Mouse (Mus musculus): ENCODE data around the gene Polr2e. TPM values are rescaled to one million over a fixed set of nuclear protein-coding genes. Genes with fewer than 3 reads are reported as not detected.

The Polr2e gene
- polyA plus RNA-seq, 1 experiment from 2014 or later: 115 TPM

GRCm38 (mm10) chr10:79997034-79997760, 42.4 kb downstream of the Polr2e start:
- H3K9me3 ChIP-seq (replicated peaks): no peaks in the 10 kb centered on the region
- no peak; the same call in 1 of the 2 replicates for ATAC-seq (replicated peaks; ENCODE audit: insufficient number of reproducible peaks, insufficient read depth, low FRiP score, low read depth)
- under 1% methylated on average over 35 of the region's 35 CpGs for WGBS

DNA sequence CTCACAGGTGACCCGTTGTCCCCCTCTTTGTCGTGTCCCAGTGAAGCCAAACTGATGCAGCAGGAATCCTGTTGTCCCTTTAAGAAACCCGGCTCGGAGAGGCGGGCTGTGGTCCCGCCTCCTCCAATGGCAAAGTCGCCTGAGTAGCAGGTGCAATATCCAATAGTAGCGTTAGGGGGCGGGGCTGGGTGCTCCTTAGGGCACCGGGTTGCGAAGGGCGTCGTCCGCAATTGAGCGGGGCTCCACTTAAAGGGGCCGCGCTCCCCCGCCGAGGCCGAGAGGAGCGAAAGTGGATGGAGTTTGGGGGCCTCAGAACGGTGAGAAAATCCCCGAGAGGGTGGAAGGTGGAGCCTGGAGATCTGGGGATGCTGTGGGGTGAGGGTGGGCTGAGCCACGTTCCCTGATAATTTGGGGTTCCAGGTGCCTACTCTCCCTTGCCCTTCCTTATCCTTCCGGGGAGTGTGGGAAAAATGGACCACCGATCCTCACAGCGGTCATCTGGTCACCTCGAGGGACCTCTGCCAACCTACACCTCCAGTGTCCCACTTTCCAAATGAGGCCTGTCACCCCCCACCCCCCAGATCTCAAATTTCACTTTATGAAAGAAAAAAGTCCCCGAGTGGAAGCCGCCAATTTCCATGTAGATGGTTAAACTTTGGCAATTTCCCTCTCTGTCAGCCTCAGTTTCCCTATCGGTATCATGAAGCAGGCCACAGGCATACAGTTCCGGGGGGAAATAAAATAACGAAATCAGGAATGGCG, 43.1 kb downstream of the Polr2e start, which contains the start of gene Abca7:
Gene Abca7, plus strand, starts transcription at position 223 of the 762 bp plus-strand sequence.
- Histone ChIP-seq H3K9me3 (replicated peaks) (no peaks in the 10 kb centered on the region), H3K4me3 (peak within 1 kb of the TSS; percentile 59), H3K27ac (peak within 1 kb of the TSS; percentile 69), H3K27me3 (peaks cover 3% of the 10 kb centered on the region), H3K4me1 (replicated peaks) (peaks cover 31% of the 10 kb centered on the region), H3K36me3 (peaks cover 43% of the 10 kb centered on the region), H3K9ac (peak within 1 kb of the TSS; percentile 54), H3K4me2 (peak within 1 kb of the TSS; percentile 82)
- under 1% methylated on average over 34 of the region's 34 CpGs for WGBS
- peak; percentile 87 for ATAC-seq (replicated peaks; ENCODE audit: insufficient number of reproducible peaks, insufficient read depth, low FRiP score, low read depth)

More at GRCm38 (mm10) chr10:79997034-79997760, 42.4 kb downstream of the Polr2e start:
- H3K27ac ChIP-seq: peak overlapping the region; percentile 69
- H3K4me3 ChIP-seq: peak overlapping the region; percentile 59
- H3K36me3 ChIP-seq: peaks cover 36% of the 10 kb centered on the region
- peak overlapping the region; percentile 82 for H3K4me2 ChIP-seq
- H3K9ac ChIP-seq: peak overlapping the region; percentile 54
- H3K4me1 ChIP-seq (replicated peaks): peaks cover 29% of the 10 kb centered on the region
- H3K27me3 ChIP-seq: peaks cover 9% of the 10 kb centered on the region

- Histone ChIP-seq H3K27me3 (no peaks in the 10 kb centered on the region; the same call in 1 of the 2 replicates), H3K36me3 (peaks cover 50% of the 10 kb centered on the region), H3K9ac (no peak overlapping the region), H3K4me1 (replicated peaks) (peaks cover 38% of the 10 kb centered on the region), H3K27ac (peak overlapping the region; percentile 28; the same call in 1 of the 2 replicates), H3K9me3 (replicated peaks) (no peaks in the 10 kb centered on the region), H3K4me3 (0 out of 2 replicates have a peak overlapping the region, but pooled peaks have one; percentile 59), H3K4me2 (no peak overlapping the region)
- no peak for ATAC-seq (replicated peaks; ENCODE audit: insufficient number of reproducible peaks, insufficient read depth, low FRiP score, low read depth)
- 55% methylated on average over 1 of the region's 1 CpGs for whole genome bisulfite sequencing
Measured at GRCm38 (mm10) chr10:79995636-79996035, 44.0 kb downstream of the Polr2e start.

GRCm38 (mm10) chr10:79994397-79995115, 45.0 kb downstream of the Polr2e start:
- no peak overlapping the region for H3K9ac ChIP-seq
- H3K4me1 ChIP-seq (replicated peaks): peaks cover 47% of the 10 kb centered on the region
- no peak overlapping the region for H3K4me3 ChIP-seq
- no peak overlapping the region for H3K4me2 ChIP-seq
- 72% methylated on average over 16 of the region's 16 CpGs for WGBS
- no peak for ATAC-seq (replicated peaks; ENCODE audit: insufficient number of reproducible peaks, insufficient read depth, low FRiP score, low read depth)
- peaks cover 50% of the 10 kb centered on the region for H3K36me3 ChIP-seq
- peak overlapping the region; percentile 27; the same call in 1 of the 2 replicates for H3K27ac ChIP-seq
- no peaks in the 10 kb centered on the region for H3K9me3 ChIP-seq (replicated peaks)
- no peaks in the 10 kb centered on the region; the same call in 1 of the 2 replicates for H3K27me3 ChIP-seq

DNA sequence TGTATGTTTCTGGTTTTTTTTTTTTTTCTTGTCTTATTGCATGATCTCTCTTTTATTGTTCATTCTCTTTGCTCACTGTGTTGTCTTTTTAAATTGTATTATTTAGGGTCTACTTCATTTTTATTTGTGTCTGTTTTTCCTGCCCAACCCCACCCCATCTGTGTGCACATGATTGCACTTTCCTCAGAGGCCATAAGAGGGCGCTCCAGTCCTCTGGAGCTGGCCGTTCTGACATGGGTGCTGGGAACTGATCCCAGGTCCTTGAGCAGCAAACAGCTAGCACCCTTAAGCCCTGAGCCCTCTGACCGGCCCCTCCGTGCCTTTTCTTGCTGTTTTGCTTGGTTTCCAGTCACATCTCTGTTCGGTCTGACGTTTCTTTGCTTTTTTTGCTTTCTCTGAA, 48.0 kb downstream of the Polr2e start:
- 84% methylated on average over 6 of the region's 6 CpGs for WGBS

DNA sequence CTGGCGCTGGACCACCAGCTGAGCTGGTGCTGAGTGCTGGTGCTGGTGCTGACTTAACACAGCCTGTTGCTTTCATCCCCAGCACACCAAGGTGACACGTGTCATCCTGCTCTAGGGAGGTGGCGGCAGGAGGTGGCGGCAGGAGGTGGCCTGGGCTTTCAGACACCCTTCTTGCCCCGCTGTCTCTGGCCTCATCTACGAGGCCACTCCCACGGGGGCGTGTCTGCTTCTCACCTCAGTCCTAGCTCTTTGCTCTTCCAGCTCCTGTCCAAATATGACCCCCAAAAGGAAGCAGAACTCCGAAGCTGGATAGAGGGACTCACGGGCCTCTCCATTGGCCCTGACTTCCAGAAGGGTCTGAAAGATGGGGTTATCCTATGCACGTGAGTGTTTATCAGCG, 48.5 kb downstream of the Polr2e start:
- peaks cover 56% of the 10 kb centered on the region for H3K4me1 ChIP-seq (replicated peaks)
- 78% methylated on average over 12 of the region's 12 CpGs for WGBS
- no peak for ATAC-seq (replicated peaks; ENCODE audit: insufficient number of reproducible peaks, insufficient read depth, low FRiP score, low read depth)
- H3K9me3 ChIP-seq (replicated peaks): no peaks in the 10 kb centered on the region
- H3K4me3 ChIP-seq: peak overlapping the region; percentile 16
- H3K27ac ChIP-seq: 0 out of 2 replicates have a peak overlapping the region, but pooled peaks have one; percentile 19
- H3K36me3 ChIP-seq: peaks cover 50% of the 10 kb centered on the region
- H3K9ac ChIP-seq: no peak overlapping the region
- H3K4me2 ChIP-seq: peak overlapping the region; percentile 75; the same call in 1 of the 2 replicates
- no peaks in the 10 kb centered on the region for H3K27me3 ChIP-seq

More for the DNA sequence above, 48.0 kb downstream of the Polr2e start:
- Histone ChIP-seq H3K36me3 (peaks cover 50% of the 10 kb centered on the region), H3K4me3 (no peak overlapping the region), H3K4me1 (replicated peaks) (peaks cover 52% of the 10 kb centered on the region), H3K27me3 (no peaks in the 10 kb centered on the region), H3K9ac (no peak overlapping the region), H3K27ac (no peak overlapping the region), H3K4me2 (no peak overlapping the region), H3K9me3 (replicated peaks) (no peaks in the 10 kb centered on the region)
- no peak for ATAC-seq (replicated peaks; ENCODE audit: insufficient number of reproducible peaks, insufficient read depth, low FRiP score, low read depth)

- WGBS: 14% methylated on average over 15 of the region's 15 CpGs
- peak overlapping the region; percentile 82 for H3K9ac ChIP-seq
- peak overlapping the region; percentile 75 for H3K4me2 ChIP-seq
- H3K27me3 ChIP-seq: no peaks in the 10 kb centered on the region
- peak overlapping the region; percentile 92 for H3K27ac ChIP-seq
- peaks cover 41% of the 10 kb centered on the region for H3K36me3 ChIP-seq
- peaks cover 58% of the 10 kb centered on the region for H3K4me1 ChIP-seq (replicated peaks)
- H3K9me3 ChIP-seq (replicated peaks): no peaks in the 10 kb centered on the region
- ATAC-seq (replicated peaks; ENCODE audit: insufficient number of reproducible peaks, insufficient read depth, low FRiP score, low read depth): no peak
- H3K4me3 ChIP-seq: peak overlapping the region; percentile 74
Measured at GRCm38 (mm10) chr10:79989870-79990269, 49.7 kb downstream of the Polr2e start.

- WGBS: 22% methylated on average over 8 of the region's 8 CpGs
Measured at GRCm38 (mm10) chr10:79989272-79989786, 50.3 kb downstream of the Polr2e start.

GRCm38 (mm10) chr10:79988506-79989271, 50.9 kb downstream of the Polr2e start, which contains the start of gene Cnn2:
Gene Cnn2, plus strand, starts transcription at chr10:79988584.
- peak; percentile 14; the same call in 1 of the 2 replicates for ATAC-seq (replicated peaks; ENCODE audit: insufficient number of reproducible peaks, insufficient read depth, low FRiP score, low read depth)
- Histone ChIP-seq H3K9ac (peak within 1 kb of the TSS; percentile 82), H3K4me2 (peak within 1 kb of the TSS; percentile 75), H3K9me3 (replicated peaks) (no peaks in the 10 kb centered on the region), H3K36me3 (peaks cover 29% of the 10 kb centered on the region), H3K4me1 (replicated peaks) (peaks cover 51% of the 10 kb centered on the region), H3K27me3 (no peaks in the 10 kb centered on the region), H3K27ac (peak within 1 kb of the TSS; percentile 92), H3K4me3 (peak within 1 kb of the TSS; percentile 74)
- under 1% methylated on average over 59 of the region's 59 CpGs for WGBS

More at GRCm38 (mm10) chr10:79989272-79989786, 50.3 kb downstream of the Polr2e start:
- Histone ChIP-seq H3K9me3 (replicated peaks) (no peaks in the 10 kb centered on the region), H3K4me2 (peak overlapping the region; percentile 75), H3K4me1 (replicated peaks) (peaks cover 54% of the 10 kb centered on the region), H3K27me3 (no peaks in the 10 kb centered on the region), H3K27ac (peak overlapping the region; percentile 92), H3K4me3 (peak overlapping the region; percentile 74), H3K36me3 (peaks cover 36% of the 10 kb centered on the region), H3K9ac (peak overlapping the region; percentile 82)
- ATAC-seq (replicated peaks; ENCODE audit: insufficient number of reproducible peaks, insufficient read depth, low FRiP score, low read depth): no peak

Measured in heart, embryonic 15.5 days (tissue).